Mouse (Mus musculus) CH12.LX (cell line): ENCODE measurements at regions not wholly inside any gene's neighbourhood (a gene's known extent, or its start where the extent isn't known, plus 50 kb on each side); places are given as distances from the start of the nearest gene placed in this dataset.

Source experiments
- DNase-seq: peaks from one replicate; pipeline ENCODE4 v3.0.0-alpha.2; 2013; ENCODE audit errors: extremely low read depth
- H3K27ac ChIP-seq: 2 replicates; pipeline ENCODE4 v1.5.1; 2012; ENCODE audit warnings: low read depth, mild to moderate bottlenecking, control low read depth, moderate library complexity; ENCODE audit not compliant: insufficient read depth
- H3K27me3 ChIP-seq: replicated peaks from 2 replicates; pipeline ENCODE3; 2012; ENCODE audit warnings: inconsistent platforms
- H3K36me3 ChIP-seq, 2 experiments: replicated peaks in 1 of 2; 2 replicates each; pipeline versions ENCODE3 to v1.6.1; 2012; ENCODE audit warnings: inconsistent platforms in 1 of 2, low read length in 1 of 2, mild to moderate bottlenecking in 1 of 2, mixed read lengths in 1 of 2, moderate library complexity in 1 of 2; ENCODE audit not compliant: control insufficient read depth in 1 of 2, insufficient read depth in 1 of 2
- H3K4me1 ChIP-seq, 2 experiments: 2 replicates each; pipeline ENCODE4 v1.6.1; 2012; ENCODE audit warnings: inconsistent platforms in 1 of 2, moderate library complexity in 1 of 2; ENCODE audit not compliant: insufficient read depth in 2 of 2, control insufficient read depth in 1 of 2
- H3K4me2 ChIP-seq: 2 replicates; pipeline ENCODE4 v1.6.1; 2012; ENCODE audit warnings: low read depth, mild to moderate bottlenecking, control low read depth; ENCODE audit not compliant: poor library complexity, insufficient read depth, severe bottlenecking
- H3K4me3 ChIP-seq, 3 experiments: fragments of 150-350 bp in 1 of 3; sonication (generic) in 1 of 3; replicated peaks in 1 of 3; 2 replicates each; pipeline versions ENCODE3 to v1.5.1; 2011 to 2012; ENCODE audit warnings: low read depth in 2 of 3, low read length in 2 of 3, mild to moderate bottlenecking in 2 of 3, moderate library complexity in 2 of 3, control low read depth in 1 of 3, improper control_type of control experiment in 1 of 3, inconsistent platforms in 1 of 3, mixed read lengths in 1 of 3; ENCODE audit not compliant: poor library complexity in 1 of 3
- H3K79me2 ChIP-seq: replicated peaks from 2 replicates; pipeline ENCODE4 v1.6.1; 2012; ENCODE audit warnings: mild to moderate bottlenecking, moderate library complexity; ENCODE audit not compliant: control insufficient read depth, poor library complexity, insufficient read depth, severe bottlenecking; ENCODE audit errors: extremely low read depth
- H3K9ac ChIP-seq: 2 replicates; pipeline ENCODE4 v1.6.1; 2012; ENCODE audit warnings: low read depth, mild to moderate bottlenecking, control low read depth, moderate library complexity; ENCODE audit not compliant: insufficient read depth
- H3K9me3 ChIP-seq: replicated peaks from 2 replicates; pipeline ENCODE3; 2012; ENCODE audit warnings: low read length, inconsistent platforms, mixed read lengths
- BHLHE40 ChIP-seq: IDR thresholded peaks from 2 replicates; pipeline ENCODE4 v1.6.1; 2011; ENCODE audit warnings: mild to moderate bottlenecking, low read depth, low read length, improper control_type of control experiment
- CHD2 ChIP-seq: IDR thresholded peaks from 2 replicates; pipeline ENCODE4 v1.6.1; 2011; ENCODE audit warnings: low read length, improper control_type of control experiment
- CTCF ChIP-seq, 2 experiments: IDR thresholded peaks in 1 of 2; conservative IDR thresholded peaks in 1 of 2; 2 replicates each; pipeline ENCODE4 v1.5.1; 2011 to 2012; ENCODE audit warnings: low read depth in 2 of 2, low read length in 2 of 2, improper control_type of control experiment in 1 of 2, inconsistent platforms in 1 of 2, mild to moderate bottlenecking in 1 of 2, moderate library complexity in 1 of 2
- E2F4 ChIP-seq: IDR thresholded peaks from 2 replicates; pipeline ENCODE4 v1.6.1; 2011; ENCODE audit warnings: low read depth, low read length, improper control_type of control experiment; ENCODE audit not compliant: insufficient replicate concordance
- ELF1 ChIP-seq: IDR thresholded peaks from 2 replicates; pipeline ENCODE4 v1.6.1; 2014; ENCODE audit warnings: low read depth, mild to moderate bottlenecking, inconsistent platforms, low read length, improper control_type of control experiment
- ETS1 ChIP-seq: conservative IDR thresholded peaks from 2 replicates; pipeline ENCODE4 v1.6.1; 2012; ENCODE audit warnings: low read depth, mild to moderate bottlenecking, inconsistent platforms, low read length, improper control_type of control experiment, moderate library complexity
- GABPA ChIP-seq: IDR thresholded peaks from 2 replicates; pipeline ENCODE4 v1.6.1; 2012; ENCODE audit warnings: low read depth, low read length, improper control_type of control experiment, inconsistent platforms; ENCODE audit not compliant: insufficient replicate concordance
- HCFC1 ChIP-seq: IDR thresholded peaks from 2 replicates; pipeline ENCODE4 v1.6.1; 2012; ENCODE audit warnings: low read depth, mild to moderate bottlenecking, inconsistent platforms, low read length, improper control_type of control experiment
- IRF4 ChIP-seq: IDR thresholded peaks from 2 replicates; pipeline ENCODE4 v1.6.1; 2014; ENCODE audit warnings: low read depth, mild to moderate bottlenecking, inconsistent platforms, low read length, improper control_type of control experiment
- MAX ChIP-seq: IDR thresholded peaks from 2 replicates; pipeline ENCODE4 v1.6.1; 2011; ENCODE audit warnings: low read length, improper control_type of control experiment
- MAZ ChIP-seq: IDR thresholded peaks from 2 replicates; pipeline ENCODE4 v1.6.1; 2012; ENCODE audit warnings: low read depth, mild to moderate bottlenecking, inconsistent platforms, low read length, improper control_type of control experiment, moderate library complexity
- NELFE ChIP-seq: IDR thresholded peaks from 2 replicates; pipeline ENCODE4 v1.6.1; 2011; ENCODE audit warnings: low read depth, low read length, improper control_type of control experiment
- NRF1 ChIP-seq: IDR thresholded peaks from 2 replicates; pipeline ENCODE4 v1.6.1; 2014; ENCODE audit warnings: low read depth, mild to moderate bottlenecking, inconsistent platforms, low read length, improper control_type of control experiment, moderate library complexity
- POLR2A ChIP-seq: IDR thresholded peaks from 2 replicates; pipeline ENCODE4 v1.6.1; 2011; ENCODE audit warnings: low read depth, mild to moderate bottlenecking, improper control_type of control experiment, low read length
- RAD21 ChIP-seq: IDR thresholded peaks from 2 replicates; pipeline ENCODE4 v1.6.1; 2011; ENCODE audit warnings: low read depth, mild to moderate bottlenecking, low read length, improper control_type of control experiment, moderate library complexity
- SMC3 ChIP-seq: IDR thresholded peaks from 2 replicates; pipeline ENCODE4 v1.6.1; 2011; ENCODE audit warnings: low read depth, low read length, improper control_type of control experiment
- TBP ChIP-seq: conservative IDR thresholded peaks from 2 replicates; pipeline ENCODE4 v1.6.1; 2011; ENCODE audit warnings: low read depth, low read length, improper control_type of control experiment
- TCF12 ChIP-seq: IDR thresholded peaks from 2 replicates; pipeline ENCODE4 v1.6.1; 2014; ENCODE audit warnings: low read depth, mild to moderate bottlenecking, inconsistent platforms, low read length, improper control_type of control experiment
- USF1 ChIP-seq: IDR thresholded peaks from 2 replicates; pipeline ENCODE4 v1.6.1; 2014; ENCODE audit warnings: low read depth, mild to moderate bottlenecking, inconsistent platforms, low read length, improper control_type of control experiment
- dilution Hi-C: fragments of 300-500 bp; cut with MboI; formaldehyde crosslinking; loops from 2 replicates; pipeline ENCODE4 v1.14.3; 2020; ENCODE audit warnings: low sequenced_read_pairs; ENCODE audit not compliant: extremely low pct_unique_long_range_greater_than_20kb, extremely low pct_ligation_motif_present
- in situ Hi-C: fragments of 300-500 bp; cut with MboI; formaldehyde crosslinking; loops from 3 replicates; pipeline ENCODE4 v1.14.3; 2019; ENCODE audit warnings: low sequenced_read_pairs, low pct_ligation_motif_present, low pct_unique_long_range_greater_than_20kb, mixed read lengths

GRCm38 (mm10) chr15:64581046-64581445 is 236.4 kb upstream of the Gm21798 start:
- Histone ChIP-seq H3K27ac (no peak overlapping the region), H3K79me2 (no peaks in the 10 kb centered on the region), H3K4me2 (no peak overlapping the region), H3K4me3 (no peak overlapping the region), H3K27me3 (no peaks in the 10 kb centered on the region), H3K4me1 (no peaks in the 10 kb centered on the region), H3K36me3 (no peaks in the 10 kb centered on the region), H3K9ac (no peak overlapping the region), H3K9me3 (no peaks in the 10 kb centered on the region)
- dilution Hi-C loops (no loop called here), in situ Hi-C loops (no loop called here)
- TF ChIP-seq CHD2 (no peak), IRF4 (no peak), CTCF (conservative IDR thresholded peaks at IDR 0.05 in 1 of 2, IDR thresholded peaks at IDR 0.05 in 1 of 2; ENCODE audit: low read depth in 2 of 2, low read length in 2 of 2) (no peak), NRF1 (no peak), TCF12 (no peak), ELF1 (no peak), ETS1 (no peak), GABPA (no peak), TBP (no peak), BHLHE40 (no peak), HCFC1 (no peak), SMC3 (no peak), E2F4 (no peak)
- no peak for DNase-seq

GRCm38 (mm10) chr15:64584129-64584528 is 233.4 kb upstream of the Gm21798 start:
- Histone ChIP-seq H3K79me2 (no peaks in the 10 kb centered on the region), H3K4me2 (no peak overlapping the region), H3K27me3 (no peaks in the 10 kb centered on the region), H3K27ac (no peak overlapping the region), H3K9me3 (no peaks in the 10 kb centered on the region), H3K4me1 (no peaks in the 10 kb centered on the region), H3K36me3 (no peaks in the 10 kb centered on the region), H3K9ac (no peak overlapping the region), H3K4me3 (no peak overlapping the region)
- in situ Hi-C loops (no loop called here), dilution Hi-C loops (no loop called here)
- TF ChIP-seq ELF1: no peak
- TF ChIP-seq POLR2A: no peak
- no peak for TF ChIP-seq HCFC1
- no peak for TF ChIP-seq MAX
- no peak for TF ChIP-seq TBP
- TF ChIP-seq NELFE: no peak
- no peak for TF ChIP-seq USF1
- TF ChIP-seq MAZ: no peak
- TF ChIP-seq RAD21: no peak
- DNase-seq: no peak
